Mouse (Mus musculus) right cerebral cortex, postnatal 14 days (tissue): ENCODE measurements around the gene Hoxb3.

Experiments
- DNase-seq: peaks from one replicate; pipeline ENCODE4 v3.0.0; 2022

The Hoxb3 gene

DNA sequence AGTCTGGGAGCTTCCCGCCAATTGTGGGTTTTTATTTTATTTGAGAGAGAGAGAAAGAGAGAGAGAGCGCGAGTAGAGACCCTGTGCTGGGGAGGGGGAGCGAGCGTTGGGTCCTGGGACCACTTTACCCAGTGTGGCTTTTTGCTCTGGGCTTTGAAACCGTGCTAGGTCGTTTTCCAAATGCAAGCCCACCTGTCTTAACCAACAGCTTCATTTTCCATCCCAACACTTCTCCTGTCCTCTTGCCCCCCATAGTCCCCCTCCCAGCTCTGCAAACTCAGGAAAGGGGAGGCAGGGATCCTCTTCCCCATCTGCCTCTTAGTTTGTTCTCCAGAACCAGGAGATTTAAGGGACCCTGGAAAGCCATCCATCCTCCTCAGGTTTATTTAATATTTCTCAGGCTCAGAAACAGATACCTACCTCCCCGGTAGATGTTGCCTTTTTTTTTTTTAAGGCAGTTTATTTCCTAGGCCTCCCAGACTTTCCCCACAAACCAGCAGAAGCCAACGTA, 31.7 kb downstream of the Hoxb3 start:
- DNase-seq: no peak

DNA sequence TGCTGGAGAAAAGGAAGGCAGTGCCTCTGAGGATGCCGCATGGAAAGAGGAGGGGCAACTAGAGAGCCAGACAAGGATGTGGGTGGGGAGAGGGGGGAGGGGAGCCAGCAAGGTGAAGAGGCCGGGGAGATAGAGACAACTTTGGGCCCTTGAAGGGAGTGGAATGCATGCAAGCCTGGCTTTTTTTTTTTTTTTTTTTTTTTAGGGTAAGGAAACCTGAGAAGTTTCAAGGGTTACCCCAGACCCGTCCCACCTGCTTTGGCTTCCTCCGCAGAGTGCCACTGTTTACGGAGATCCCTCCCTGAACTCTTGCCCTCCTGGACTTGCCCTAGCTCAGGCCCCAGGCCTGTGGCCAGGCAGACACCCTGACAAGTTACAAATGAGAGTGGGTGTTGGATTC, 40.7 kb downstream of the Hoxb3 start:
- no peak for DNase-seq

DNA sequence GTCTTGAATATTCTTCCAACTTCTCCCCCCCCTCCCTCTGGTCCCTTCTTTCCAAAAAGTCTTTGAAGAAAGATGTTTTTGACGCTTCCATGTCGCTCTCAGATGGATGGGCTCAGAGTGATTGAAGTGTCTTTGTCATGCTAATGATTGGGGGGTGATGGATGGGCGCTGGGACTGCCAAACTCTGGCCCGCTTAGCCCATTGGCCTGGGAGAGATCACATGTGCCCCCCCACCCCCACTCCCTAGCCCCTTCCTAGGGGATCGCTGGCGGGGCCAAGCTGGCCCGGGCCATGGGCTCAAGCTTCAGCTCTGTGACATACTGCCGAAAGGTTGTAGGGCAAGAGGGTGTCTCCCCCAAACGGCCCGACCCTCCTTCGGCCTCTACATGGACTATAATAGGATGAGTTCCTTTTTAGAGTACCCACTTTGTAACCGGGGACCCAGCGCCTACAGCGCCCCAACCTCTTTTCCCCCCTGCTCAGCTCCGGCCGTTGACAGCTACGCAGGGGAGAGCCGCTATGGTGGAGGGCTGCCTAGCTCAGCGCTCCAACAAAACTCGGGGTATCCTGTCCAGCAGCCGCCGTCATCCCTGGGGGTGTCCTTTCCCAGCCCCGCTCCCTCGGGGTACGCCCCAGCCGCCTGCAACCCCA, 42.4 kb downstream of the Hoxb3 start, which contains the start of gene Hoxb1:
TSS of gene Hoxb1 (plus strand) at position 312 of the 651 bp plus-strand sequence.
- DNase-seq: no peak

DNA sequence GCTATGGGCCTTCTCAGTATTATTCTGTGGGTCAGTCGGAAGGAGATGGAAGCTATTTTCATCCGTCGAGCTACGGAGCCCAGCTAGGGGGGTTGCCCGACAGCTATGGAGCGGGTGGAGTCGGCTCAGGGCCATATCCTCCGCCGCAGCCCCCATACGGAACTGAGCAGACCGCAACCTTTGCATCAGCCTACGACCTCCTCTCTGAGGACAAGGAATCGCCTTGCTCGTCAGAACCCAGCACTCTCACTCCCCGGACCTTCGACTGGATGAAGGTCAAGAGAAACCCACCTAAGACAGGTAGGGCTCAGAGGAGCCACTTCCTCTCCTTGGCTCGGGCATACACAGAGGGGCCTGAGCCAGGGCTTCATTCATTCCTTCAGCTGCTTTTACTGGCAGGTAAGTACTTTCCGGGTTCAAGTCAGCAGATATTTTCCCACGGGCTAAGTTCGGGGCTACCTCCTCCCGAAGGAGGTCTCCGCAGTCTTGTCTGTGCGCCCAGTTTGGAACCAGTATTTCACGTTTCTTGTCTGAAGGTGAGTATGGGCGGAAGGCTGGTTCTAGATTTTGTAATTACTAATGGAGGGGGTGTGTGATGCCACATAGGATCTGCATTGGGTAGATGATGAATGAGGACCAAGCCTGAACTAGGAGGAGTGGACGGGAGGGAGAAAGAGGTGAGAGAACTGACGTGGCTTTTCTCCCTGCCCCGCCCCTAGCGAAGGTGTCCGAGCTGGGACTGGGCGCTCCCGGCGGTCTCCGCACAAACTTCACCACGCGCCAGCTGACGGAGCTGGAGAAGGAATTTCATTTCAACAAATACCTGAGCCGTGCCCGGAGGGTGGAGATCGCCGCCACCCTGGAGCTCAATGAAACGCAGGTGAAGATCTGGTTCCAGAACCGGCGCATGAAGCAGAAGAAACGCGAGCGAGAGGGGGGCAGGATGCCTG, 43.2 kb downstream of the Hoxb3 start:
- no peak for DNase-seq

DNA sequence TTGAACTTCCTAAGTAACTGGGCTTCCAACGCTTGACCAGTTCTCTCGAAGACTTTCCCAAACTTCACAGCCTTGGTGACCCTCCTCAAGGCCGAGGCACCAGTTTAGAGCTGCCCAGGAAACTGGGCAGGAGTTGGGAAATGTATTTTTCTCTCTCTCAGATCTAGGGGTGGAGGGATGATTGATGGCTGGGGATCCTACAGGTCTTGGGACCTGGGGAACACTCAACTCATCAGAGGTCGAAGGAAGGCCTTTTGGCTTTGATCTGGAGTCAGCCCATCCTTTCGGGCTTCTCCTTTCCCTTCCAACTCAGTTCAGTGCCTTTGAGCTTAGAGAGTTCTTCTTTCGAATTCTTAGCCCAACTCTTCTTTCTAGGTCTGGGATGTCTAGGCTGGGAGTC, 44.0 kb downstream of the Hoxb3 start:
- no peak for DNase-seq

DNA sequence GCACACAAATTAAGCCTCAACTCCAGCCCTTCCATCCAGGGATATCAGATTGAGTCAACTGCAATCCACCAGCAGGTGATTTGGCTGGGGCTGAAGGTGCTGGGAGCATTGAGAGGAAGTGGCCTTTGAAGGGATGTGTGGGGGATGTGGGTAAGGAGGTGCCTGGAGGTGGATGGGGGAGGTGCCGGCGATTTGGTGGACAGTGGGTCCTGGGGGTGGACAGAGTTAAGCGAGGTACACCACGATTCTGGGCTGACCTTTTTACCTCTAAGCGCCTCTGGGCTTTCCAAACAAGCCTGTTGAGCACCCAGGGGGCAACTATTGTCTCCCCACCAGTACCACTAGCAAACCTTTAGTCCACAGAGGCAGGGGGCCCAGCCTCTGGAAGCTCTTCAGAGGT, 45.6 kb downstream of the Hoxb3 start:
- DNase-seq: no peak

DNA sequence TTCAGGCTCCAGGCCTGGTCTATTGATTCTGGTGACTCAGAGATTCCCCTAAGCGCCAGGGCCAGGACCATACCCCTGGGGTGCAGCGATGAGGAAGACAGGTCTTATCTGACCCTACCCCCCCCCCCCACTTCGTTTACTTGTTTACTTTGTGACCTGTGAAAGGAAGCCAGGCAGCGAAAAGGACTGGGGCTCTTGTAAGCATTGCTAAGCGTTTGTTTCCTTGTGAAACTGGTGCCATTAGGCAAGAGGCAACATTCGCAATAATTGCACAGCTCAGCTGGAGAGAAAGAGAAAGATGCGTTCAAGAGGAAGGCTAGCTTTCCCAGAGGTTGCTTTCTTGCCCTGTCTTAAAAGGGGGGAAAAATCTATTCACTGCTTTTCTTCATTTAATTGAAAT, 46.0 kb downstream of the Hoxb3 start:
- DNase-seq: no peak

DNA sequence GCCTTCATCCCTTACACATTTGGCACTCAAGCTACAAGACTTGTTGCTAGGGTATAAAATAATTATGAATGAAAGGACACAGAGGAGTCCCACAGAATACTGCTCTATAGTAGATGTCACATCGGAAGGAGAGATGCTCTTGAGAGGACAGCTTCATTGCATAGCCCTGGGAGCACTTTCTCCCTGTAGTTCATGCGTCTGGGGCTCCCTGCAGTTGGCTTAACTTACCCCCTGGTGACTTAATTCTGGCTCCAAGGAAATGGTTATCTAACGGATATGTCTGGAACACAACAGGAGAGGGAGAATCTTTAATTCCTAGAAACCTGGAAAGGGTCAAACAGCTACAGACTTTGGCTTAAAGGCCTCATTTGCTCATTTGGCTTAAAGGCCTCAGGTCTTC, 48.6 kb downstream of the Hoxb3 start:
- no peak for DNase-seq

DNA sequence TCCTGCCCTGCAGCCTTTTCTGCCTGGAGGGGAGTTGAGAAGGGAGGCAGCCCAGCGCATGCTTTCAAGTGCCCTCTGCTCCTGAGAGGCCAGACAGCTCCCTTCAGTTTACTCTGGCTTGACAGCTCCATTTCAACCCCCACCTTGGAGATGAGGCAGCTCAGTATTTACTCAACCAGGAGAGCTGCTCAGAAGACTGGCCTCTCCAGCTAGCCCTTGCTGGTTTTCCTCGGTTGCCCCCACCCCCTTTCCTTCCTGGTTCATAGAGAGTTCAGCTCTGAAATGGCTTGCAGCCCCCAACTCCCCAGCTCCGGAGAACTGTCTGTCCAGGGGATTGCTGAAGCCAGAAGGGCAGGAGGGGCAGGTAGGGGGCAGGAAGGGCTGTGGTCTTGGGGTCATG, 49.4 kb downstream of the Hoxb3 start:
- DNase-seq: no peak

DNA sequence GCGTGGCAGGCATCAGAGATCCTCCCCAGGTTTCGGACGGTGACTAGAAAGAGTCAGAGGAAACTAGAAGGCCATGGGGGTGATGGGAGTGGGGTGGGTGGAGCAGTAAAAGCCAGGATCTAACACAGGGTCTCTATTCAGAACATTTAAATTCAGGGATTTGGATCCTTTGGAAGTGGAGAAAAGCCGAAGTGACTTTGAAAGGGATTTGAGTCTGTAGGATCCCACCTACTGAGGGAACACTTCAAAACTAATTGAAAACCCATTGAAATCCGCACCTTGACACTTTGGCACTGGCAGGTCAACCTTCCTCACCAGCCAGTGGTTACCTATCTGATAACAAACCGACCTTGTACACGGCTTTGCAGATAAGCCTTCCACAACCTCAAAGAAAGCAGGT, 51.7 kb downstream of the Hoxb3 start:
- no peak for DNase-seq

DNA sequence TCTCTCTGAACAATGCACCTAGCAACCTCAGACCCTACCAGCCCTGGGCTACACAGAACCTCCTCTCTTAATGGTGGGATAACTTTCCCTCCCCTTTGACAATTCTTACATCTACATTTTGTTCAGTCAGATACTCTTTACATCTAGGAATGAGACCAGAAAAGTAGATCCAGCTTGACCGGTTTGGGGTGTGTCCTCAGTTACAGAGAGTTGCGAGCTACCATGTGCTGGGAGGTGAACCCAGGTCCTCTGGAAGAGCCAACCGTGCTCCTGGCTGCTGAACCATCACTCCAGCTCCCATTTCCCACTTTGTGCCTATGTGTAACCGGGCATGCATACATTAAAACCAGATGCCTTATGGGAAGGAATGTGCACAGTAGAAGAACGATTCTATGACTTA, 60.3 kb downstream of the Hoxb3 start:
- no peak for DNase-seq

DNA sequence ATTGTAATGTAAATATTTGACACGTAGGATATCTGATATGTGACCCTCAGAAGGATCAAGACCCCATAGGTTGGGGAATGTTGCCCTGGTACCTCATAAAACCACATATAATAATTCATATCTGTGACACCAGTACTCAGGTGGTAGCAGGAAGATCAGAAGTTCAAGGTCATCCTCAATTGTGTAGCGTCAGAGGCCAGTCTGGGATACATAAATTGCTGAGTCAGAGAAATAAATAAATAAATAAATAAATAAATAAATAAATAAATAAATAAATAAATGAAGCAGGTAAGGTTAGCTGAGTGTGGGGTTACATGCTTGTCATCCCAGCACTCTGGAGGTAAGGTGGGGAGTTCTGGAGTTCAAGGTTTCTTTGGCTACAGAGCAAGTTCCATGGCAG, 64.5 kb downstream of the Hoxb3 start:
- DNase-seq: no peak

DNA sequence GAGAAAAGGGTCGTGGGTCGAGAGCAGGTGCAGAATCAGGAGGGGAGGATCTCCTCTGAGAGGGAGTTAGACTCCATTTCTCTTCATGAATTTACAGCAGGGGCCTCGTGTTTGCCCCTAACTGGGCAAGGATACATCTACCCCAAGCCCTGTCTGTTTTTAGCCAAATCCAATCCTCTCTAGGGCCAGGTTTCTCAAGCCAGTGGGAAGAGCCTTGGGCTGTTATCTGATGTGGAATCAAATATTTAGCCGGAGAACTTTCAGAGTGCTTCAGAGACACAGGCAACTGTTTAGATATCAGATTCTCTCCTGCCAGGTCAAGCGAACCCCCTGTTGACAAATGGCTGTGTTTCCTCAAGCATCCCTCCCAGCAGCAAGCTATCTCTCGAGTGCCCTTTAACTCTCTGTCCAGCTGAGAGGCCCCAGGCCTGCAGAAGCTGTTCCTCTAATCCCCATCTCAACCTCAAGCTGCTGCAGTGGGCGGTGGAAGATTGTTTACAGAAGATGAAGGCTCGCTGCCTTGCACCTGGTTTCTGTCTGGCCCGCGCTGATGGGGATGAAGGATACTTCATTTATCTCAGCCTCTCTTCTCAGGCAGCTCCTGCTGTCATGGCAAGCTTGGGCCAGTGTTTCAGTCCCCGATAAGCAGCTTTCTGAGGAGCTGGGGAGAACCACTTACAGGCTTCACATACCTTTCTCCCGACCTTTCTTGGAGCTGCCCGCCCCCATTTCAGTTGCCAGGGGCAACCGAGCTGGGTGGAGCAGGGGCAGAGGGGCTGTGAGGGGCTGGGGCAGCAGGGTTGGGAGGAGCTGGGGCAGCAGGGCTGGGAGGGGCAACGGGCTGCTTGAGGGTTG, 73.9 kb downstream of the Hoxb3 start:
- DNase-seq: no peak
